Mouse (Mus musculus): Measurements from ENCODE around the gene Gm20388.

DNA sequence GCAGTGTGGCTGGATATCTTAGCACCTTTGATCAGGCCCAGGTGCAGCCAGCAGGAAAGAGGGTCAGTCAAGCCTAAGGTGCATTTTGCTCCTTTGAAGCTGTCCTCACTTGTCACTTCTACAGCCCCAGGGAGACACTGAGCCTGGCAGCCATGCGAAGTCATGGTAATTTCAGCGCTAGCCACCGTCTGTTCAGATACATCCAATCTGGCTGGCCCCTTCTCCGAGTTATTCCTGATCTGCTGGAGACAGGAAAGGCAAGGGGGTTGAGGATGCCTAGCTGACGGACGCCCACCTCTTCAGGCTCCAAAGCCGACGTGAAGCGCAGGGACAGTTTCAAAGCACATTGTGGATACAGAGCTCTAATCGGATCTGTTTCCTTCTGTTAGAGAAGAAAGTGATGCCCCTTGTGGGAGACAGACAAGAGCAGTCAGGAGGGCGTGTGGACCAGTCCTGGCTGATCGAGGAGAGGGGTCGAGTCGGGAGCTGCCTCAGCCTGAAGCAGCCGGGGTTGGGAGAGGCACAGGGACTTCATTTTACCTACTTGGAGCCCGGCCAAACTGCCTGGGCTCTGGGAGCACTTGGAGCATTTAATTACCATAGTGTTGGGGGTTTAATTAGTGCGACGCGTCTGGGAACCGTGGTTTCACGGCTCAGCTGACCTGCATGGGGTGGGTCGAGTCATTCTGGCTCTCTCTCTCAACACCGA, 2613.2 kb downstream of the Gm20388 start:
- TF ChIP-seq POLR2A (IDR thresholded peaks at IDR 0.05; ENCODE audit: extremely low read depth, insufficient read depth, low read length) (no peak), CTCF (IDR thresholded peaks at IDR 0.05; ENCODE audit: extremely low read depth, insufficient read depth, low read length) (no peak)

Data from cortical plate, adult 2 months (tissue).